Mouse (Mus musculus) megakaryocyte, adult 5-6 weeks (primary cell): ENCODE results near the gene Cdc42ep1. TPM values are rescaled to one million over a fixed set of nuclear protein-coding genes. Genes with fewer than 3 reads are reported as not detected.
"Not testable (repeated sequence)": the region's sequence is repeated elsewhere in the genome, so short reads cannot be mapped to it uniquely, and the experiment has no call there.

Source experiments
- ATAC-seq: 2 replicates; pipeline ENCODE4 v1.8.0; 2016; ENCODE audit warnings: mild to moderate bottlenecking, inconsistent platforms; ENCODE audit not compliant: poor library complexity, severe bottlenecking
- total RNA-seq, 2 experiments: library from RNA; stranded (forward) in 1 of 2; stranded (reverse) in 1 of 2; fragments of 153-499, 151-499 nt in 1 of 2; fragments of 221-1000, 200-1000 nt in 1 of 2; gene quantifications; 2 replicates each; pipeline versions ENCODE4 v1.2.3 to v1.2.4; 2015 to 2017

Cdc42ep1 gene
- total RNA-seq, 2 experiments from 2014 or later, result 0.26 TPM; not detected in 1

GRCm38 (mm10) chr15:78846805-78847204, 4.4 kb downstream of the Cdc42ep1 start:
- not testable (repeated sequence) for ATAC-seq

GRCm38 (mm10) chr15:78848467-78848866, 6.0 kb downstream of the Cdc42ep1 start:
- ATAC-seq, result peak; percentile 70

- no peak for ATAC-seq
Measured at GRCm38 (mm10) chr15:78849485-78849884, 7.1 kb downstream of the Cdc42ep1 start.

DNA sequence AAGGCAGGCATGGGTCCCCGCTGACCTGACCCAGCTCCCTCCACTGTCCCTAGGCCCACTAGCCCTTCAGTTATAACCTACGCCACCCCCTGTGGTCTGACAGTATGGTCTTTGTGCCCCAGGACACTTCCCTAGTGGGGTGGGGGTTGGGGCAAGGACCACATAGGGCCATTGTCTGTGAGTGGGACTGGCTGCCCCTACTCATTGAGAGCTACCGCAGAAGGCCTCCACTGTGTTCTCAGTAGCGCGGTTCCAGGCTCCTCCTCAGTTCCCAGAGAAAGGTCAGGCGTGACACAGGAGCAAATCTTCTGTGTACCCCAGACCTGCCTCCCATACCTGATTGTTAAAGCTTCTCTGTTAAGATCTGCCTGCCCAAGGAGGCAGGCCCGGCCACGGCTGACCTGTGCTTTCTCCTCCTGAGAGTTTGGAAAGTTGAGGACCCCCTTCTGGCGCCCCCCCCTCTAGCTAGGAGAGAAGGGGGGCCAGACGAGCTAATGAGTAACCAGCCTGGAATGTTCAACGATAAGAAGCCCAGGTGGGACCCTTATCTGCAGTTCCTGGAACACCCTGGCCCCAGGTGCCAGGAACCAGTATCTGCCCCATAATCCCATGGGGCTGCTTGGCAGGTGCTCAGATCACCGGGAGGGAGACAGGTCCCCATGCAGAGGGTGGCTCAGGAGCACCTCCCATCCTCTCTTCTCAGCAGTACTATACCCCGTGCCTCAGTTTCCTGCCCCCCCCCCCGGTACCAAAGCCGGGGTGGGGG, 7.8 kb downstream of the Cdc42ep1 start:
- no peak for ATAC-seq

- no peak for ATAC-seq
Measured at GRCm38 (mm10) chr15:78850944-78851343, 8.5 kb downstream of the Cdc42ep1 start.

DNA sequence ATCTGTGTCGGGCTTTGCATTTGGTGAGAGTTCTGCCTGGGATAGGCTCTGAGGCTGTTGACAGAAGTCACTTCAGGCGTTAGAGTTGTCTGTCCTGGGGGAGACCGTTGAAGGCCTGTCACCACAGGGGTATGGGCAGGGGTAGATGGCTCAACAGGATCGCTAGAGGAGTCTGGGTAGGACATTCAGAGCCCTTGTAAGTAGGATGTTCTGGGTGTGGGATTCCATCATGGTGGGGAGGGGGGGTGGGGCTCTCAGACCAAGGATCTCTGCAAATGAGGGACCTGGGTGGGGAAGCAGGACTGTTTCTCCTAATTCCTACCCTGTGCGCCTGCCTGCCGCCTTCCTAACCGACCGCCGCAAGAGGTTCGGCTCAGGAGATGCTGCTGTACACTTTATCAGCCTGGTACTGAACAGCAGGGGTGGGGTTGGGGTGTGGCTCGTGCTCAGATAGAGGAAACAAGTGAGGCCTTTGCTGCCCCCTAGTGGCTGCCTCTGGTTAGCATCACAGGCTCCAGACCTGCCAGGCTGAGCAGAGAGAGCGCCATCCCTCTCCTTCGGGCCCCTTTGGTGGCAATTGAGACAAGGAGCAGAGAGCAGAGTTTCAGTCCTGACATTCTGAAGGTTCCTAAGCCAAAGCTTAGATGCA, 9.2 kb downstream of the Cdc42ep1 start:
- ATAC-seq, result peak; percentile 97

- no peak for ATAC-seq
Measured at GRCm38 (mm10) chr15:78855303-78855965, 13.0 kb downstream of the Cdc42ep1 start, which contains the start of gene Lgals2. Lgals2 (minus strand) TSS chr15:78855529.

DNA sequence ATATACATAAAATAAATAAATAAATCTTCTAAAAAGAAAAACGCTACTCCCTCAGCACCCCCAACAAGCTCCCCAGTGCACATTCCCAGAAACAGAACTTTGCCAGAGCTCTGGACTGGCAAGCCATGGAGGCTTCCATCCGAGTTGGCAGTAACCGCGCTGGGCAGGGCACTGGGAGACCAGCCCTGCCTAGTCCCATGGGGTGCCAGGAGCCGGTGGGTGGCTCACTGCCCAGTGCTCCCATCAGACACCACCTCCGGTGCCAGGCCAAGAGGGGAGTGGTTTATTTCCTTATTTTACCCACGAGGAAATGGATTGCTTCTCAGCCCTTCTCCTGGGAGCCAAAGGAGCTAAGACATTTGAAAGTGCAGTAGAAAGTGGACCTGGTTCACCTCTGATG, 14.6 kb downstream of the Cdc42ep1 start:
- ATAC-seq, result no peak

GRCm38 (mm10) chr15:78859311-78859710, 16.9 kb downstream of the Cdc42ep1 start:
- ATAC-seq, result no peak

DNA sequence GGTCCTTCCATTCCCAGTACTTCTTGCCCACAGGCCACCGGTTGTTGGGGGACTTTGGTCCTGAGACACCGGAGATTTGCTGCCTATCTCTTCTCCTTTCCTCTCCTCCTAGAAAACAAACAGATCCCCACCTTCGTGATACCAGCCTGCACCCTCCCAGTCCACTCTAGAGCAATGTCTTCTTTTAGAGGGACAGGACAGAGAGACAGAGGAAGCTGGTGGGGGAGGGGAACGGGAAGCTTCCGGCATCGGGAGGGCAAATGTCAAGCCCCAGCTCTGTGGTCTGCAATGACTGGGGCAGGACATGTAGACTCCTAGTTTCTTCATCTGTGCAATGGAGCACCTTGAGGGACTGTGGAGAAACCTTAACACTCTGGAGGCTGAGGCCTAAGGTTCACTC, 17.3 kb downstream of the Cdc42ep1 start:
- peak; percentile 38; the same call in 1 of the 2 replicates for ATAC-seq

DNA sequence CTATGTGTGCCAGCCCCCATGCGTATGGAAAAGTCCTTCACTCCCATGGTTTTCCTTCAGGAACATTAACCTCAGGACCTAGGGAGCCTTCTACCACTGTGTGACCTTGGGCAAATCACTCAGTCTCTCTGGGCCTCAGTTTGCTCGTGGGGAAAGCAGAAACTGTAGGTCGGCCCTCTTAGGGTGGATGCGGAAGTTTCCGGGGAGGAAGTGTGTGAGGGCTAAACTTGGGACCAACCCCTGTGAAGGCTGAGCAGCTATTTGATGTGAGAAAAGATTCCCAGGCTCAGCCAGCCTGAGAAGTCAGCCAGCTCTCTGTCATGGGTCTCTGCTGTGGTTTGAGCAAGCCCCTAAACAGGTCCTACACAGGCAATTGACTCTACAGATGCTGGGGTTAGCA, 19.9 kb downstream of the Cdc42ep1 start:
- peak; percentile 65 for ATAC-seq

DNA sequence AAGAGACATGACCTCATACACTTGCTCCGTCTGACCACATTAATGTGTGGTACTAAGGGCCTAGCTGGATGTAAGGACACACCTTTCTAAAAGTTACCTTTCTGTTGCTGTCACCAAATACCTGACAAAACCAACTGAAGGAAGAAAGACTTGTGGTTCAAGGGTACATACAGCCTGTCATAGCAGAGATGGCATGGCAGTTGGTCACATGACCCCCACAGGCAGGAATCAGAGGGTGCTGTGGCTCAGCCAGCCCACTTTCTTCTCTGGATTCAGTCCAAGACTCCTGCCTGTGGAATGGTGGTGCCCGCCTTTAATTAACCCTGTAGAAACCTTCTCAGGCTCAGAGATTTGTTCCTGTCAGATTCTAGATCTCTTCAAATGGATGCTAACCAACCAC, 20.7 kb downstream of the Cdc42ep1 start:
- no peak for ATAC-seq

DNA sequence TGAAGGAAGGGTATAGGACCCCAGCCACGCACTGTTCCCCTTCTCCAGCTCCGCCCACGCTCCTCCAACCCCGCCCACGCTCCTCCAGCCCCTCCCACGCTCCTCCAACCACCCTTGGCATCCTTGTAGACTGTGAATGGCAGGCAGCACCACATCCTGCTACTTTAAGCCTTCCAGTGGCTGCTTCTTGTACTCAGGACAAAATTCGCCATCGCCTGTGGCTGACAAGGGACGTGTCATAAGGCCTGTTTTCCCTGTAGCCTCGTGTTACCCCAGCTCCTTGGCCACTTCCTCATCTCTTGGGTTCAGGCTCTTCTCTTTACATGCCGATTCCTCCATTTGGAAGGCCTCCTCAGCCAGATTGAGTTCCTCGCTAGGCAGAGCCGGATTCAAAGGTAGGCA, 21.4 kb downstream of the Cdc42ep1 start:
- peak; percentile 62 for ATAC-seq

DNA sequence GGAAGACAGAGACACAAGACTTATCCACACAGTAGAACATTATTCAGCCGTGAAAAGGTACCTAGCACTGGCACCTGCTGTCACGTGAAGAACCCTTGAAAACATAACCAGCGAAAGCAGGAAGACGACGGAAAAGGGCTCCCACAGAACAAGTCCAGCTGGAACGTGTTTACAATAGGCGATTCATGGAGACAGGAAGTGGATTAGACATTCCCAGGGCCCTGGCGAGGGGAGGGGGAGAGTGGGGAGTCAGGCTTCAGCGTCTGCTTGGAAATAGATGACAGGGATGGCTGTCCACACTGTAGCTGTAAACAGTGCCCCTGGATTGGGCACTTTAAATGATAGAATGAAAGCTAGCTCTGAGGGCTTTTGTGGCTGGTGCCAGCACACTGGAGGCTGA, 26.0 kb downstream of the Cdc42ep1 start:
- ATAC-seq, result no peak

DNA sequence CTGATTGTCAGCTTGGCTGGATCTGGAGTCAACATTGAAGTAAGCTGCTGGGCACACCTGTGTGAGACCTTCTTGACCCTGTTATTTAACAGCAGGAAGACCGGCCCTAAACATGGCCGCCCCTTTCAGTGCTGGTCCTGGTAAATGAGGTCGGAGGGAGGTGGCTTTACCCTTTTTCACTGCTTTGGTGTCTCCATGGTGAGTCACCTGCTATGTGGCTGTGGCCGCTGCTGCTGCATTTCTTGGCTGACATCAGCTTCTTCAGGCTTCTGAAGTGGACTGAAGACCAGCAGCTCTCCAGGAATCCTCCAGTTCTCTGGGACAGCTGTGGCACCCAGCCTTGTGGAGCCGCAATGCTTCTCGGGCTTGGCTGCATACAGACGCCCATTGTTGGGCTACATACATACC, 26.4 kb downstream of the Cdc42ep1 start:
- no peak for ATAC-seq

- ATAC-seq, result peak; percentile 79
Measured at GRCm38 (mm10) chr15:78869775-78870174, 27.4 kb downstream of the Cdc42ep1 start.

DNA sequence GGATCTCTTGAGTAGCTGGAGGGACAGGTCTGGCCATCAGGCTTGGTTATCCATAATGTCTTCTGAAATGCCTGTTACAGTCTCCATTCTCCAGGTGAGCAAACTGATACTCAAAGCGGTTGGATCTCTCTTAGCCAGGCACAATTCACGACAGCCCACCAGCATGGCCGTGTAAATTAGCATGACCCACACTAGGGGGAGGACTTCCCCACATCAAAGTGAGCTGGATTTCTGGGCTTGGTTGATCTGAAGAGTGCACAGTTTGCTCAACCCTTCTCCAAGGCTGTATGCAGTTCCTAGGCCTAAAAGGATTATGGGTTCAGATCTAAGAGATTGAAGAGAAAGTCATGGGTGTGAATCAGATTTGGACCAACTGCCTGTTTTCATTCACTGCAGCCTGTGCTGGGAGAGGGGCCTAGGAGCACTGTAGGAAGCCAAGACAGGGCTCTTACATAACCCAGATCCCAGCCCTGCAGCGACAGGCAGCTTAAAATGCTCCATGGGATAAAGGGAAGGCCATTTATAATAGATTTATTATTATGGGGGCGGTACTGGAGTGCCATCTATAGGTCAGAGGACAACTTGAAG, 29.7 kb downstream of the Cdc42ep1 start:
- no peak for ATAC-seq

DNA sequence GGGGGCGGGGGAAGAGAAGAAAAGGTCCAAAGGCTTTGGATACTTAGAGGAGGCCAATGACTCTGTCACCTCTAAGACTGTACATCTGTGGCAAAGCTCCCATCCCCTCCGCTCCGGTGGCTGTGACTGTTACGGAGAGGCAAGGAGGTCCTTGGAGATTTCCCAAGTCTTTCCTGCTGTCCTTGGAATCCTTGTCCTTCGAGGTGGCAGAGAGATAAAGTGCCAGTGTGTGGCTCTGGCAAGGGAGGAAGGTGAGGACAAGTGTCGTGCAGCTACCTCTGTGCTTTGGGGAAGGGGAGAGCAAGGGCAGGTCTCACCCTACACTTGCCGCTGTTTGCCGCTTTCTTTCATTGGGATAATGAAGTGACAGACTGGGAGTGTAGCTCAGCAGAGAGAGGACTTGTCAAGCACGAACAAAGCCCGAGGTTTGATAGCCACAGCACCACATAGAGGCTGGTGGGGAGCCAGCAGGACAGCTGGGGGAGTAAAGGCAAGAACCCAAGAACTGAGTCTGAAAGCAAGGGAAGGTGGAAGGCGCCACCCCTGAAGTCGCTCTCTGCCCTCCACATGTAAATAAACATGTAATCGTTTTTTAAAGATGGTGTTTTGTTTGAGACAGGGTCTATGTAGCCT, 31.5 kb downstream of the Cdc42ep1 start:
- no peak for ATAC-seq

- no peak for ATAC-seq
Measured at GRCm38 (mm10) chr15:78874989-78875388, 32.6 kb downstream of the Cdc42ep1 start.

GRCm38 (mm10) chr15:78875537-78875936, 33.1 kb downstream of the Cdc42ep1 start:
- no peak for ATAC-seq

- ATAC-seq, result peak; percentile 39
Measured at GRCm38 (mm10) chr15:78876258-78876696, 33.9 kb downstream of the Cdc42ep1 start.
